Mouse (Mus musculus) Muller cell, postnatal 12 days (primary cell): ENCODE results near the gene Kif2b.
A peak's percentile ranks its signal among the peaks of the same experiment; 100 is the strongest.

Experiments
- DNase-seq: peaks from one replicate; pipeline ENCODE4 v3.0.0-alpha.2; 2015; ENCODE audit errors: inconsistent ontology term

The Kif2b gene

GRCm38 (mm10) chr11:91577317-91577716 lies at the start of gene Kif2b:
Kif2b (minus strand) TSS chr11:91577558.
- no peak for DNase-seq

DNA sequence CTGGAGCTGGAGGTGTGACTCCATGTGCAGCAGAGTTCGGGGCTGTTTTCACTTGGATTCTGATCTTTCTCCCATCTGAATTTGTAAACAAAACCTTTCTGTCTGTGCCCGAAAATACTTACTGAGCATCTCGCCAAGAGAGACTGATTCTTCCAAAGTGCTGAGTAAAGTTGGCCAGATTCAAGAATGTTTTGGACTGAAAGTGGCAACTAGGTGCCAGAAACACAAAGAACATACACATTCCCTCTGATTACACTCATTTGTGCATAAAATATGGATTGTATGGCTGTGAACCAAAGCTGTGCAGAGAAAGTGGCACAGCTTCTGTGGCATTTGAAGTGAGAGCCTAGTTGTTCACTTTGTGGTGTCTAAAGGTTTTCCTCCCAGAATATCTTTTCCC lies 15.7 kb upstream of the Kif2b start:
- peak; percentile 68 for DNase-seq

DNA sequence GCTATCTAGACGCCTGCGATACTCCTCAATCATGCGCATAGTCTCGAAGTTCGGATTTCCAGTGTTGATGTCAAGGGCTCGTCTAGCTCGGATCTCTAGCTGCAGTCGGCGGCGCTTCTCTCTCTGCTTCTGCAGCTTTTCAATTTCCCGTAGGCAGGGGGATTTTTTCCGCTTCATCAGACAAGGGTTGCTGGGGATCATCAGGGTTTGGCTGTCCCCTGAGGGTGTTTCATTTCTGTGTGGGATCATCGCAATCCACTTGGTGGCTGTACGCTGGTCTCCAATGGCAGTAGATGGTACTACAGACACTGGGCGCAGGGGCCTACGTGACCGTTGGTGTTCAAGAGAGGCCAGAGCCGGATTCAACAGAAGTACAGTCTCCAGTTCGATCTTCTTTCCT lies 502 bp downstream of the Kif2b start:
- no peak for DNase-seq

- peak; percentile 43 for DNase-seq
These were observed 2.0 kb downstream of the Kif2b start for GRCm38 (mm10) chr11:91575406-91575805.

DNA sequence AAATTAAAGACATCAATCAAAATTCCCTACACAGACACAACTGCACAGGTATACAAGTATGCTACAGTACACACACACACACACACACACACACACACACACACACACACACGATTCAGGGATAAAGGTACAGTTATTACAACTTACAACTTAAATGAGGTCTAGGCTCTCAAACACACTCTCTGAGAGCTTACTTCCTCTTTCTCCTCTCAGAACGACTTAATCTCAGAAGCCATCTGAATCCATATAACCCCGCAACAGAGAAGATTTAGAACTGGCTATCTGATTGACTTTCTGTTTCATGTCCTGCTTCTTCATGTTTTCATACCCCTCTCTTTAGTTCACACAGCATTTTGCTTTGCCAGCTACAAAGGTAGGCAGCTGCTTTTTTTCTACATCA lies 2.9 kb downstream of the Kif2b start:
- no peak for DNase-seq

GRCm38 (mm10) chr11:91530737-91531136 lies 46.6 kb downstream of the Kif2b start:
- DNase-seq = no peak
